Mouse (Mus musculus) cerebellum, adult 2 months (tissue): ENCODE measurements around the gene Megf11.

ENCODE experiments used
- CTCF ChIP-seq: fragments of 200-500 bp; IDR thresholded peaks from 2 replicates; pipeline ENCODE4 v1.5.1; 2011; ENCODE audit warnings: low read depth, mild to moderate bottlenecking, control low read depth, low read length, moderate library complexity, borderline replicate concordance; ENCODE audit not compliant: insufficient read depth
- POLR2A ChIP-seq: fragments of 200-500 bp; IDR thresholded peaks from 2 replicates; pipeline ENCODE4 v1.6.1; 2011; ENCODE audit warnings: low read length, control low read depth, borderline replicate concordance; ENCODE audit not compliant: insufficient read depth

GRCm38 (mm10) chr9:64399121-64399520 is 13.7 kb downstream of the Megf11 start:
- TF ChIP-seq POLR2A (no peak), CTCF (no peak)
